Mouse (Mus musculus) myocyte (in vitro differentiated cells): ENCODE results near the gene Inava. TPM values are rescaled to one million over a fixed set of nuclear protein-coding genes. Genes with fewer than 3 reads are reported as not detected.
A peak's percentile ranks its signal among the peaks of the same experiment; 100 is the strongest.

Source experiments
- H3K27me3 ChIP-seq: one replicate; pipeline ENCODE4 v1.6.1; 2011; ENCODE audit not compliant: control insufficient read depth, insufficient read depth, insufficient read length
- H3K36me3 ChIP-seq: one replicate; pipeline ENCODE4 v1.6.1; 2011; ENCODE audit not compliant: control insufficient read depth, insufficient read depth
- H3K4me2 ChIP-seq: one replicate; pipeline ENCODE4 v1.6.1; 2011; ENCODE audit warnings: low read depth, control low read depth
- H3K4me3 ChIP-seq: one replicate; pipeline ENCODE4 v1.5.1; 2011; ENCODE audit warnings: mild to moderate bottlenecking, control low read depth, moderate library complexity
- H3K79me2 ChIP-seq: one replicate; pipeline ENCODE4 v1.6.1; 2011; ENCODE audit not compliant: control insufficient read depth, insufficient read depth
- H3ac ChIP-seq: one replicate; pipeline ENCODE4 v1.6.1; 2011; ENCODE audit not compliant: control insufficient read depth, insufficient read length
- CEBPB ChIP-seq: IDR thresholded peaks from 2 replicates; pipeline ENCODE4 v1.6.1; 2011; ENCODE audit warnings: mild to moderate bottlenecking, moderate library complexity; ENCODE audit not compliant: poor library complexity, insufficient read depth, severe bottlenecking
- E2F4 ChIP-seq: IDR thresholded peaks from one replicate; pipeline ENCODE4 v1.6.1; 2011; ENCODE audit warnings: mild to moderate bottlenecking, control low read depth, moderate library complexity; ENCODE audit not compliant: insufficient read depth
- MAX ChIP-seq: IDR thresholded peaks from one replicate; pipeline ENCODE4 v1.6.1; 2011; ENCODE audit warnings: low read depth, mild to moderate bottlenecking, control low read depth
- MYOD1 ChIP-seq, 3 experiments: IDR thresholded peaks; one replicate each; pipeline ENCODE4 v1.6.1; 2011; ENCODE audit warnings: control low read depth in 2 of 3, low read depth in 2 of 3, mild to moderate bottlenecking in 2 of 3, moderate library complexity in 1 of 3; ENCODE audit not compliant: insufficient read length in 2 of 3, control insufficient read depth in 1 of 3
- MYOG ChIP-seq, 3 experiments: IDR thresholded peaks; one replicate each; pipeline ENCODE4 v1.6.1; 2011; ENCODE audit warnings: control low read depth in 2 of 3, low read depth in 2 of 3, mild to moderate bottlenecking in 2 of 3; ENCODE audit not compliant: insufficient read length in 2 of 3, control insufficient read depth in 1 of 3, insufficient read depth in 1 of 3
- POLR2A ChIP-seq: IDR thresholded peaks from one replicate; pipeline ENCODE4 v1.6.1; 2011; ENCODE audit warnings: low read depth, mild to moderate bottlenecking, control low read depth, moderate library complexity; ENCODE audit not compliant: insufficient read length
- POLR2AphosphoS2 ChIP-seq: IDR thresholded peaks from one replicate; pipeline ENCODE4 v1.6.1; 2011; ENCODE audit warnings: low read depth, control low read depth; ENCODE audit not compliant: insufficient read length
- REST ChIP-seq: IDR thresholded peaks from one replicate; pipeline ENCODE4 v1.6.1; 2011; ENCODE audit warnings: mild to moderate bottlenecking, control low read depth, moderate library complexity; ENCODE audit not compliant: insufficient read depth, insufficient read length
- SRF ChIP-seq: IDR thresholded peaks from one replicate; pipeline ENCODE4 v1.6.1; 2011; ENCODE audit warnings: low read depth; ENCODE audit not compliant: control insufficient read depth, insufficient read length
- TCF12 ChIP-seq: IDR thresholded peaks from one replicate; pipeline ENCODE4 v1.6.1; 2011; ENCODE audit warnings: mild to moderate bottlenecking, control low read depth; ENCODE audit not compliant: poor library complexity, insufficient read depth, severe bottlenecking
- TCF3 ChIP-seq: IDR thresholded peaks from one replicate; pipeline ENCODE4 v1.6.1; 2011; ENCODE audit warnings: low read depth, control low read depth; ENCODE audit not compliant: insufficient read length
- USF1 ChIP-seq: IDR thresholded peaks from one replicate; pipeline ENCODE4 v1.6.1; 2011; ENCODE audit warnings: low read depth, mild to moderate bottlenecking, control low read depth, moderate library complexity
- polyA plus RNA-seq: library from polyadenylated mRNA; unstranded; fragments of >200 nt; fragmentation: generic; extraction: Trizol; gene quantifications from one replicate; pipeline ENCODE4 v1.2.1, GENCODE M21; 2012; ENCODE audit warnings: missing spikeins

Inava gene
- polyA plus RNA-seq, 1 experiment = 11.1 TPM

- no peaks in the 10 kb centered on the region for H3K79me2 ChIP-seq
- TF ChIP-seq MYOD1 (IDR thresholded peaks at IDR 0.05; ENCODE audit: control insufficient read depth in 1 of 3, insufficient read length in 2 of 3, low read depth in 2 of 3) = peak in 1 of 3 experiments; percentile 2
- no peak for TF ChIP-seq POLR2A
- no peak overlapping the region for H3K4me3 ChIP-seq
- peak overlapping the region; percentile 37 for H3K4me2 ChIP-seq
- no peak overlapping the region for H3ac ChIP-seq
- H3K27me3 ChIP-seq = peaks cover 8% of the 10 kb centered on the region
- H3K36me3 ChIP-seq = no peaks in the 10 kb centered on the region
Measured at GRCm38 (mm10) chr1:136255174-136255573, 21.1 kb upstream of the Inava start.

- TF ChIP-seq REST = no peak
- TF ChIP-seq USF1 = no peak
- TF ChIP-seq MYOD1 (IDR thresholded peaks at IDR 0.05; ENCODE audit: control insufficient read depth in 1 of 3, insufficient read length in 2 of 3, low read depth in 2 of 3) = no peak
- TF ChIP-seq MYOG (IDR thresholded peaks at IDR 0.05; ENCODE audit: control insufficient read depth in 1 of 3, insufficient read depth in 1 of 3, insufficient read length in 2 of 3, low read depth in 2 of 3) = no peak
- TF ChIP-seq MAX = no peak
- TF ChIP-seq E2F4 = no peak
- no peak for TF ChIP-seq SRF
- TF ChIP-seq POLR2AphosphoS2 = no peak
- no peak for TF ChIP-seq POLR2A
- no peak for TF ChIP-seq TCF12
- no peak for TF ChIP-seq TCF3
- TF ChIP-seq CEBPB = no peak
- Histone ChIP-seq H3K4me3 (no peak overlapping the region), H3K4me2 (peak overlapping the region; percentile 37), H3K36me3 (no peaks in the 10 kb centered on the region), H3ac (no peak overlapping the region), H3K27me3 (peaks cover 2% of the 10 kb centered on the region), H3K79me2 (no peaks in the 10 kb centered on the region)
Measured at GRCm38 (mm10) chr1:136254503-136255065, 20.5 kb upstream of the Inava start.

GRCm38 (mm10) chr1:136253472-136253871 lies 19.4 kb upstream of the Inava start:
- H3K27me3 ChIP-seq = no peaks in the 10 kb centered on the region
- TF ChIP-seq E2F4 = no peak
- TF ChIP-seq MYOD1 (IDR thresholded peaks at IDR 0.05; ENCODE audit: control insufficient read depth in 1 of 3, insufficient read length in 2 of 3, low read depth in 2 of 3) = peak in 2 of 3 experiments; percentile 76 to 93
- peak; percentile 54 to 92 (median 60) for TF ChIP-seq MYOG (IDR thresholded peaks at IDR 0.05; ENCODE audit: control insufficient read depth in 1 of 3, insufficient read depth in 1 of 3, insufficient read length in 2 of 3, low read depth in 2 of 3)
- no peak for TF ChIP-seq SRF
- no peak for TF ChIP-seq POLR2A
- TF ChIP-seq TCF3 = peak; percentile 2
- TF ChIP-seq POLR2AphosphoS2 = no peak
- TF ChIP-seq MAX = no peak
- TF ChIP-seq CEBPB = no peak
- peak; percentile 33 for TF ChIP-seq TCF12
- no peak overlapping the region for H3K4me3 ChIP-seq
- H3ac ChIP-seq = no peak overlapping the region
- H3K4me2 ChIP-seq = peak overlapping the region; percentile 31
- H3K79me2 ChIP-seq = no peaks in the 10 kb centered on the region
- no peaks in the 10 kb centered on the region for H3K36me3 ChIP-seq

GRCm38 (mm10) chr1:136249662-136250061 lies 15.6 kb upstream of the Inava start:
- H3K79me2 ChIP-seq = no peaks in the 10 kb centered on the region

GRCm38 (mm10) chr1:136247393-136247792 lies 13.3 kb upstream of the Inava start:
- Histone ChIP-seq H3K4me2 (no peak overlapping the region), H3K36me3 (no peaks in the 10 kb centered on the region), H3K27me3 (no peaks in the 10 kb centered on the region), H3ac (no peak overlapping the region), H3K79me2 (no peaks in the 10 kb centered on the region), H3K4me3 (no peak overlapping the region)
- no peak for TF ChIP-seq TCF3

More at GRCm38 (mm10) chr1:136249662-136250061, 15.6 kb upstream of the Inava start:
- peak overlapping the region; percentile 37 for H3K4me2 ChIP-seq
- TF ChIP-seq MYOG (IDR thresholded peaks at IDR 0.05; ENCODE audit: control insufficient read depth in 1 of 3, insufficient read depth in 1 of 3, insufficient read length in 2 of 3, low read depth in 2 of 3) (no peak), POLR2A (no peak), MAX (no peak), SRF (no peak), USF1 (no peak), CEBPB (no peak), REST (no peak), POLR2AphosphoS2 (no peak), MYOD1 (IDR thresholded peaks at IDR 0.05; ENCODE audit: control insufficient read depth in 1 of 3, insufficient read length in 2 of 3, low read depth in 2 of 3) (no peak), E2F4 (no peak), TCF3 (no peak)
- no peak overlapping the region for H3K4me3 ChIP-seq
- H3K27me3 ChIP-seq = no peaks in the 10 kb centered on the region
- H3ac ChIP-seq = no peak overlapping the region
- no peaks in the 10 kb centered on the region for H3K36me3 ChIP-seq
